Mouse (Mus musculus) spleen, embryonic (tissue): ENCODE results near the gene Eif2b4.
"Not testable (repeated sequence)": the region's sequence is repeated elsewhere in the genome, so short reads cannot be mapped to it uniquely, and the experiment has no call there.

Experiments used
- CTCF ChIA-PET: fragments of 350-600 bp; sonication (Branson Sonifier 250); formaldehyde crosslinking; loops from one replicate; lab custom pipeline; 2022; lab: Charles Lee

Gene Eif2b4

DNA sequence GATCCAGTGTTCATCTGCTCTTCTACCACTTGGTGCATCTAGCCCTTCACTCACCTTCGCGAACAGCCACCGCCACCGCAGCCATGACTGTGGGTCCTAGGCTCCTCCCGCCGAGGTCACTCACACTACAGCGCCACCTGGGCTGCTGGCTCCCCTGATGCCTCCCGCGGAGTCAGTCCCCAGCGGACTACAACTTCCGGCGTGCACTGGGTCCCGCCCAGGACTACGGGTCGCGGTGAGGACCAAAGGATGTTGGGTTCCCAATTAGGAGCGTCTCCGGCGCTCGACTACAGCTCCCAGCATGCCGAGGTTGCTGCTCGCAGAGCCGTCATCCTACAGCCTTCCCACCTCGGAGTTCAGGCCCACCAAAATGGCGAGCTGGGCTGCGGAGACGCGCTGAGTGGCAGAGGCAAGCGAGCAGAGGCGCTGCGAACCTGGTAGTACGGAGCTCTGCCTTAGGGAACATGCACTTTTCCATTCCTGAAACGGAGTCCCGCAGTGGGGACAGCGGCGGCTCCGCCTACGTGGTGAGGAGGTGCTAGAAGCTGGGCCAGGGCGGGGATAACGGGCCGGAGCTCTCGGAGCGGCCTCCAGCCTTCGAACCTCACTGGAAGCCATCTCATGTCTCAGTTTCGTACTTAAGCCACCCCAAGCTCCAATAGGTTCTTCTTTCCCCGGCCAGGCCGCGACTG lies at the start of gene Eif2b4, which contains the start of gene Snx17:
Eif2b4 (minus strand) TSS at position 492 of the 692 bp plus-strand sequence.
Snx17 (plus strand) TSS at position 289 of the 692 bp plus-strand sequence.
- CTCF ChIA-PET, result interaction anchor here (0.8 kb wide), 1 partner anchor 134 kb away, joined by 3 read pairs; no protein-coding TSS in a partner anchor

DNA sequence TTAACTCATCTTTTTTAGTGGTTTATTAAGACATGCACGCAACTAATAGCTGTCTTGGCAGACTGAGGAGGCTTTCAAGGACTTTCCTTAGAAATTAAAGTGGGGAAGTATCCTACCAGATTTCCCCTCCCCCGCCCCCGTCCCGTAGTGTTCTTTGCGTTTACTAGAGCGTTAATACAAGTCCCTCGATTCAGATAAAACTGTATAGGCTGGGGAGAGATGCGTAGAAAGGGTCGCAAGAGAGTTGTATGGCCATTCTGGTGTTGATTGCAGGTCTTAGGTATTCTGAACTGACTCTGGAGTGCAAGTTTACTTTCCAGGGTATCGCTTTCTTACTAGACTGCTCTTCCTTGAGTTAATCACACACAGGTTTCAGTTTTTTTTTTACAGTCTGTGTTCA lies 49.0 kb upstream of the Eif2b4 start:
- CTCF ChIA-PET, result interaction anchor here (1.1 kb wide), 1 partner anchor 28 kb away, joined by 14 read pairs; no protein-coding TSS in a partner anchor

DNA sequence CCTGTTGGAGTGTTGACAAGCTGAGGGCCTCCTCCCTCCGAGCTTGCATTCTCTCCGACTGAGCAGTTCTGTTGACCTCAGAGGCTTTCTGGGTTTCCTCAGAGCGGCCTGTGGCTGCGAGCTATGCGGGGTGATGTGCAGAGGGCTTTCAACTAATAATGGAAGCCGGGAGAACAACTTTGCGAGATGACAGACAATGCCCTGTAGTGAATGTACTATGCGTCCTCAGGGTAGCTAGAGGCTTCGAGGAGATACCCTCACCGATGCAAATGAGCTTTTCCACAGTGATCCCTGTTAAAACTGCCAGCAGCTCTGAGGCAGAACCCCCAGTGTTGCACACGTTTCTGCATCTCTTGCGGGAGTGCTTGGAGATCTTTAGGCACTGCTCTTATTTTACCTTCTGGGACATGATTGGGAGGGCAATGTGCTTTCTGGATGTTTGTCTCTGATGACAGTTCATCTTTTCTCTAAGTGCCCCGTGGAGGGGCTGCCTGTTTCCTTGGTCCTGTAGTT lies 48.3 kb upstream of the Eif2b4 start:
- CTCF ChIA-PET, result interaction anchor here (0.7 kb wide), 1 partner anchor 63 kb away, joined by 4 read pairs; no protein-coding TSS in a partner anchor

DNA sequence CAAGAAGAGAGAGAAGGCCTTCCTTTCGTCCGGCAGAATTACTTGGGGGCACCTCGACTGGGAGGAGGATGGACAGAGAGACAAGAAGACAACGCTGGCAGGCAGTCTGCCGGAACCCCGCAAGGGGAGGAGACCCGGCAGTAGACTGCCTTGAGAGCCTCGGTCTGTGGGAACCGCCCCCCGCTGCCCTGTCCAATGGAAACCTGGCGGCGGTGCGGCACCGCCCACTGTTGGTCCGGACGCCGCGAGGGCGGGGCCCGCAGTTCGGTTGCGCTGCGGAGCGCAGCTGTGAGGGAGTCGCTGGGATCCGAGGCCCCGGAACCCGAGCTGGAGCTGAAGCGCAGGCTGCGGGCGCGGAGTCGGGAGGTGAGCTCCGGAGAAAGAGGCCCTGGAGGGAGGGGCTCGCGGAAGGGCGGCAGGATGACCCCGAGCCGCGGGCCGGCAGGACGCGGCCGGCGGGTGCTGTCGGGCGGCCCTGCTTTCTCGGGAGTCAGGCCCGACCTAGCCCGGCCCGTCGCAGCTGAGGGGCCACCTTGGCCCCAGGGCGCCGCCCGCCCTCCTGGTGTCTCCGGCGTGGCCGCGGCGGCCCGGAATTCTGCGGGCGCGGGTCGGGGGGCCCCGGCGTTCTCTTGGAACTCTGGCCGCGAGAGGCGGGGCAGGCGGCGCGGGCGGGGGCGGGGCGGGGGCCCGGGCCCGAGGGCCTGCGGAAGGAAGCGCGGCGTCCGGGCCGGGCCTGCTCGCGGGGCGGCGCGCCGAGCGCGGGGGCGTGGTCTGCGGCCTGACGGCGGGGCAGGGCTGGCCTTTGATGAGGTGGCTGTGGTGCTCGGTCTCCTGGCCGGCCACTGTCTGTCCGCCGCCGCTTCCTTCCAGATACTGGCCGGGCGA lies 47.6 kb upstream of the Eif2b4 start, which contains the start of the genes Nrbp1 and Gm9970:
Nrbp1 (plus strand) TSS at position 228 of the 885 bp plus-strand sequence.
Gm9970 (minus strand) TSS at position 596 of the 885 bp plus-strand sequence.
- CTCF ChIA-PET, result interaction anchor here (0.7 to 0.8 kb wide), 2 partner anchors 50 to 64 kb away, joined by 3 to 4 read pairs; partner anchors contain the start of gene Ift172

DNA sequence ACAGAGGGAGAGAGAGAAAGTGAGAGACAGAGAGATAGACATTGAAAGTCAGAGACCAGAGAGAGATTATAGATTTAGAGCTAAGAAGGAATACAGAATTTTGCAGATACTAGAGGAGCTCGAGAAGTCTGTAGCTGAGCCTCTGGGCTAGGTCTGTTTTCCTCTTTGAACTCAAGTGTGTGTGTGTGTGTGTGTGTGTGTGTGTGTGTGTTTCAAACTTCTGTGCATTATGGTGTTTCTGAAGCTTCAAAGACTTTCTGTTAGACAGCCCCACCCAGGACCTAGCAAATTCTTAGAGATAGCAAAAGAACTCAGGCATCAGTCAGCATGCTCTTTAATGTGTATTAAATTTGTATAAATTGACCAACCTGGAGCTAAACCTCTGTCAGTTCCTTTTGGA lies 33.4 kb upstream of the Eif2b4 start:
- CTCF ChIA-PET, result no interaction called here

DNA sequence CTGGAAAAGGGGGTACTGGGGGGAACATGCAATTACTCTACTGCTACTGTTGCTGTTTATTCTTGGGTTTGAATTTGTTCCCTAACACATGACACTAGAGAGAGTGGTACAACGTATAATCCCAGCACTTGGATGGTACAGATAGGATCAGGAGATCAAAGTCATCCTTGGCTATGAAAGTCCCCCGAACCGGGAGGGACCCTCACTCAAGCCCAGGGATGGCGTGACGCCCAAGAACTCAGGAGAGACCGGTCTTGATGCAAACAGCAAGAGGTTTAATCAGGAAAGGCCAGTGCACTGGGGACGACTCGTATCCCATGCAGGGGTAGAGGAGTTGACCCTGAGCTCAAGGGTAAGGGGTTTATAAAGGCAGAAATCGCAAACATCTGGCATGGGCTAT lies 29.5 kb upstream of the Eif2b4 start:
- CTCF ChIA-PET, result no interaction called here

DNA sequence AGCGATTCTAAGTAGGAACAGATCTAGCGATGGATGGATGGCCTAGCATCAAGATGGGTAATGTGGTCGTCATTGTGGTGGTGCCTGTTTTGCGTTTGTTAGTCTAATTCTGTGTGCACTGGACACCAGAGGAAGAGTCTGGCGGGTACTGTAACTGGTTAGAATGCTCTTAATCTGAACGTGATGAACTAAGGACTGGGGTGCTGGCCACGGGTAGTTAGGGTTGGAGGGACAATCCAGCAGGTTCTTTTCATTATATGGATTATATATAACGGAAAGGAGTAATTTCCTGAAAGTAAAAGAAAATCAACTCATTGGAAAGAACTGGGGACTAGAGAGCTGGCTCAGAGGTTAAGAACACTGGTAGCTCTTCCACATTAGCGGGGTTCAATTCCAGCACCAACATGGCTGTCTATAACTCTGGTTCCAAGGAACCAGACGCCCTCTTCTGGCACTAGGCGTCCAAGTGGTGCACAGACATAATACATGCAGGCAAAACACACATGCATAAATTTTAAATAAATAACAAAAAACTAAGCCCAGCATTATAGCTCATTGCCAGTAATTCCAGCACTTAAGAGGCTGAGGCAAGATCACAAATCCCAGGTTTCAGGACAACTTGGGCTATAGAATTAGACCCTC lies 28.2 kb upstream of the Eif2b4 start:
- CTCF ChIA-PET, result no interaction called here

DNA sequence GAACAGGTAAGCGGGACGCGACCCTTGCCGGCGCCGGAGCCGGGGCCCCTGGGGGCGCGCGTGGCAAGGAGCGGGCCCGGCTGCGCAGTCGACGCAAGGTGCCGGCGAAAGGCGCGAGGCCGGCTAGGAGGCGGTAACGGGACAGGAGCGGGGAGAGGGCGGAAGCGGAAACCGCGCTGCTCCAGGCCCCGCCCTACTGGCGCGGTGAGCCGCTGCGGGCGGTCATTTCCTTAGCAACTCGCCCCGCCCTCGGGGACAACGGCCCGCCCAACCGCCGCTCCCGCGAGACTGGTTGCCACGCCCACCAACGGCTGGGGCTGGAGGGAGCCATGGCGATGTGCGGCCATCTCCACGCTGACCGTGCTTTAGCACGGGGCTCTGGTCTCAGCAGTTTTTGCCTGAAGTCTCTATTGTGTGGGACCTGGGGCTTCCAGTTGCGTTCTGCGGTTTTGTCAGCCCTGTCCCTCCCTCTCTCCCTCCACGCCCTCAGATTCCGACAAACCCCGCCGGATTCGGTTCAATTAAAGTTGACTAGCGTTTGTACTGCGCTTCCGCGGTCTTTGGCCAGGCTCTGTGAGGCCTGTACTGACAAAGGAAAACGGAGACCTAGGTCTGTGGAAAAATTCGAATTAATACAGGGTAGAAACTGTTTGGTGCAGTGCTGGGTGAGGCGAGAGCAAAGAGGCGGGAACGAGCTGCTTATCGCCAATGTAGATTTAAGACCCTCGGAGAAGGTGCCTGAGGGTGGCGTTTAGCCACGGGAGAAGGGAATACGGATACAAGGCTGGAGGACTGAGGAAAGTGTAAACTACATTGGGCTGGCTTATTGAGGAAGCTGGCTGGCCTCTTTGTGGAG lies 27.4 kb upstream of the Eif2b4 start, which contains the start of gene Ppm1g:
Ppm1g (minus strand) TSS at position 240 of the 856 bp plus-strand sequence.
- CTCF ChIA-PET, result no interaction called here

DNA sequence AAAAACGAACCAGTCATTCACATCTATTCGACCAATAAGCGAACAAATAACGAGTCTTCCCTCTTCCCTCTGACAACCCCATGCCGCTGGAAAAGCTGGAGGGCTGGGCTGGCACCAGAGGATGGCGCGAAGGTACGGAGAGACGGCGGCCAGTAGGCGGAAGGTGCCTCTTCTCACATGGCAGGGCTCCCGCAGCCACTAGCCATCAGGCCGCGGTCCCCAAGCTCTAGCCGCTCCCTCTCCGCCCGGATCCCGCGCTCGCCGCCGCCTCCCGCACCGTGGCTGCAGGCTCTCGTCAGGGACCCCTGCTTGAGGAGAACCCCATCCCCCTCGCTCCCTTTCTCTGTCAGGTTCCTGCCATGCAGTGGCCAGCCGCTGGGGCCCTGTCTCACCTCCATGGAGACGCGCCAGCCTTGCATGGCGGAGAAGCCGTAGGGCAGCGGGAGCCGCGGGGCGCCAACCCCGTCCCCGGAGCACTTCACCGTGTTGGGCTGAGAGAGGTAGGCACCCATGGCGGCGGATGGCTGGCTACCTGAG lies 26.7 kb upstream of the Eif2b4 start:
- CTCF ChIA-PET, result no interaction called here

DNA sequence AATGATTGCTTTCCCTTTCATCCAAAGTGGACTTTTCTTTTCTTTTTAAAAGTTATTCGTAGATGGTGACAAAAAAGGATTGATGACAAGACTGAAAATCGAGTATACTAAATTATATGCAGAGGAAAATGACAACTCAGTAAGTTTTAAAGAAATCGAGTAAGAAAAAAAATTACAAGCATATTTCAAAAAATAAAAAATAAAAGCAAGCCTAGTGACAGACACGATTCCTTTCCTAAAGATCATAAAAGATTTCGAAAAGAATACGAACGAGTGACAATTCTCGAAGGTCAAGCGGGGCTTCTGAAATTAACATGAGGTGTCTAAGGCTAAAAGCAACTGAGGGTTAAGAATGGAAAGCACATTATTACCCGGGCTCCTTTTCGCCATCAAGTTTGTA lies 26.2 kb upstream of the Eif2b4 start:
- CTCF ChIA-PET, result interaction anchor here (1.2 kb wide), 1 partner anchor 109 kb away, joined by 3 read pairs; no protein-coding TSS in a partner anchor

DNA sequence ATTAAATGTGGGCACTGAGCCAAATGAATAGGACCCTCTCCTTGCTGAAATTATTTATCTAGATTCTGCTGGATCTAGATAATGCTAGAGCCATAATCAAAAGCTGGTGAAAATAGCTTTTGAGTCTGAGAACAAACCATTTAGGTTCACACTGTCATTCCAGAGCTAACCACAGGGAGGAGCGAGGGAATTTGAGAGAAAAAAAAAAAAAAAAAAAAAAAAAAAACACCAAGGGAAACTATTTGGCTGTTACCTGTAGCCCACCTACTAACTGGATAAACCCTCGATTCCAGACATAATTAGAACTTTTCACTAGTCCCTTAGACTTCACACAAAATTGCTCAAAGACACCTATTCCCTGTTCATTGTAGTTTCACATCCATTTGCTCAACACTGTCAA lies 25.8 kb upstream of the Eif2b4 start:
- CTCF ChIA-PET, result interaction anchor here (0.6 to 1.2 kb wide), 3 partner anchors 33 to 303 kb away, joined by 3 to 5 read pairs (median 3); no protein-coding TSS in a partner anchor

DNA sequence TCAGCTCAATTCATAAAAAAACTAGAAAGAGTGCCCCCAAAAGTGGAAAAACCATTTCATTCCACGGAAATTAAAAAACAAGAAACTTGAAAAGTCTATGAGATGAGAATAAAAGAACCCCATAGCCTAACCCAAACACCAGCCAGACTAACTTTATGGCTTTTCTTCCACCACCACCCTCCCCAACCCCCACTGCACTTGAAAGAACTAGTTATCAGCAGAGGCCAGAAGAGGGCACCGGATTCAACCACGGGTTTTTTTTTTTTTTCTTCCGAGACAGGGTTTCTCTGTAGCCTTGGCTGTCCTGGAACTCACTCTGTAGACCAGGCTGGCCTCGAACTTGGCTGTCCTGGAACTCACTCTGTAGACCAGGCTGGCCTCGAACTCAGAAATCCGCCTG lies 25.1 kb upstream of the Eif2b4 start:
- CTCF ChIA-PET, result interaction anchor here (0.7 to 1.2 kb wide), 3 partner anchors 32 to 509 kb away, joined by 3 read pairs; no protein-coding TSS in a partner anchor

DNA sequence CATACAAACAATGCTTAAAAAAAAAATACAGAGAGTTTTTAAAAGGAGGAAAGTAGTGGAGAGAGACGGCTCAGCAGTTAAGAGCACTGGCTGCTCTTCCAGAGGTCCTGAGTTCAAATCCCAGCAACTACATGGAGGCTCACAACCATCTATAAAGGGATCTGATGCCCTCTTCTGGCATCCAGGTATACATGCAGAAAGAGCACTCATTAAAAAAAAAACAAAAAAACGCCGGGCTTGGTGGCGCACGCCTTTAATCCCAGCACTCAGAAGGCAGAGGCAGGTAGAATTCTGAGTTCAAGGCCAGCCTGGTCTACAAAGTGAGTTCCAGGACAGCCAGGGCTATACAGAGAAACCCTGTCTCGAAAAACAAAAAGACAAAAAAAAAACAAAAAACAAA lies 23.3 kb upstream of the Eif2b4 start:
- CTCF ChIA-PET, result not testable (repeated sequence)

DNA sequence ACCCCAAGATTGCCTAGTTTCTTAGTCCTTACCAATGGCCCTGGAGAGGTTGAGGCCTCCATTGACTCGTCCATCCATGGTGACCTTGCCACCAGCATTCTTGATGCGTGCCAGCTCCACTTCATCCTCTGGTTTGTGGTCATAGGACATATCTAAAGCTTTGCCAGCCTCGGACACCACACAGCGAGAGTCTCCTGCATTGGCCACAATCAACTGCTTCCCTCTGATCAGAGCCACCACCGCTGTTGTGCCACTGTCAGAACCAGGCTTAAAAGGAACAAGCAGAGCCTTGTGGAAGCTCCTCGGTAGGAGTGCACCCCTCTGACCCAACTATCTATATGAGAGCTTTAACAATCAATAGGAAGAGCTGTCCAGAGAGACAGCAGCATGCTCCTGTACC lies 11.2 kb upstream of the Eif2b4 start:
- CTCF ChIA-PET, result interaction anchor here (1.1 kb wide), 1 partner anchor 11 kb away, joined by 3 read pairs; no protein-coding TSS in a partner anchor

DNA sequence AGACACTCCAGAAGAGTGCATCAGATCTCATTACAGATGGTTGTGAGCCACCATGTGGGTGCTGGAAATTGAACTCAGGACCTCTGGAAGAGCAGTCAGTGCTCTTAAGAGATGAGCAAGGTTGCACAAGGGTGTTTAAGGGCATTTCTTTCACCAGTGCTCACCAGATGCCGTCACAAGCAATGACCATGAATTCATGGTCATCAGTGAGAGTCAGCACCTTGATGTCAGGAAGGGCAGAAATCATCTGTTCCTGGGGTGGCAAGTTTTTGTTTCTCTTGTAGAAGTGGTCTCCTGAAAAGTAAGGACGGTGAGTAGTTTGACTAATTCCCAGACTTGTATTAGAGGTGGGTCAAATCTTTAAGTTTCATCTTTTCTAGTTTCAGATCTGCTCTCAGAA lies 10.6 kb upstream of the Eif2b4 start:
- CTCF ChIA-PET, result interaction anchor here (1.1 kb wide), 1 partner anchor 11 kb away, joined by 3 read pairs; no protein-coding TSS in a partner anchor

DNA sequence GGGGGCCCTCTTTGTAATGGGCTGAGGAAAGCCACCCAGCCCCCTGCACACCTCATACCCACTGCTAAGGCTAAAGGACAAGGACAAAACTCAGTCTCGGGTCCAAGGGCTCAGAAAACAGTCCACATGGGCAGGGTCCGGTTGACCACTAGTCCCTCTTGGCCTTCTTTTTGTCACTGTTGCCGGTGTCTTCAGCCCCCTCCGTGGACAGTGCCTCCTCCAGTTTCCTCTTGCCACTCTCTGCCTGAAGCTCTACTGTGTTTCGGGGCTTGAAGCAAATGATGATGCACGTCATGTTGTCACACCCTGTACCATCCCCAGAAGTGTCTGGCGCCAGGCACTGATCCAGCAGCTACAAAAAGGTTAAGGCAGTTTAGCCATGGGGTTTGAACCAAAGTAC lies 9.7 kb upstream of the Eif2b4 start:
- CTCF ChIA-PET, result no interaction called here

DNA sequence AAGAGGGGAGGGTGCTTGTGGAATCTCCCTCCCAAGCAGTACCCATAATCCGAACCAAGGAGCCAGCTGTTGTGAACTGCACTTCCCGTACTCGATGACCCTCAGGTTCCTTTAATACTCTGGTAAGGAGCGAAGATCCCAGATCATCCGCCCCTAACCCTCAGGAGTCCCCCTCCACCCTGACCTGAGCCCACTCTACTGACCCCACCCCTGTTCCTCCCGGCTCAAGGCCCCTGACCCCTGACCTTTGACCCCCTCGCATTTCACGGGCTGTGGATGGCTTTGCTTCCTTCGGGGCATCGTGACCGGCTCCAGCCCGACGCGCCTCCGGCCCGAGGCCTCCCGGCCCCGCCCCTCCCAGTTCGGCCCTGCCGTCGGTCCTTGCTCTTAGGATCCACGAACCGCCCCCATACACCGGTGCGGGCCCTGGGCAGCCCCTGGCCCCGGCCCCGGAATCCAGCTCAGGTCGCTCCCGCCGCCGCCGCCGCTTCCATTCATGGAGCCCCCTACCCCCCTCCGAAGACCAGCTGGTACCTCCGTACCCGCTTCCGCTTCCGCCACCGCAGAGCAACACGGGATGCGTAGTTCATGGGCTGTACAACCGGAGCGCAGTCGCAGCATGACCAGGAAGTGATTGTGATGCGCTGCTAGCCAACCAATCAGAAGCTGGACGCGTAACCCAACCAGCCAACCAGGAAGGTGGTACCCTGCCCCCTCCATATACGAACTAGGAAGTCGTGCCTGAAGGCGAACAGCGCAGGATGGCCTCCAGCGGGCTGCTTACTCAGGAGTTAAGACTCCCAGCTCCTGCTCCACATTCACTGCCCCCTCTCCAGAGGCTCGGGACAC lies 8.7 kb upstream of the Eif2b4 start, which contains the start of gene Zfp513:
Zfp513 (minus strand) TSS at position 562 of the 849 bp plus-strand sequence.
- CTCF ChIA-PET, result no interaction called here

DNA sequence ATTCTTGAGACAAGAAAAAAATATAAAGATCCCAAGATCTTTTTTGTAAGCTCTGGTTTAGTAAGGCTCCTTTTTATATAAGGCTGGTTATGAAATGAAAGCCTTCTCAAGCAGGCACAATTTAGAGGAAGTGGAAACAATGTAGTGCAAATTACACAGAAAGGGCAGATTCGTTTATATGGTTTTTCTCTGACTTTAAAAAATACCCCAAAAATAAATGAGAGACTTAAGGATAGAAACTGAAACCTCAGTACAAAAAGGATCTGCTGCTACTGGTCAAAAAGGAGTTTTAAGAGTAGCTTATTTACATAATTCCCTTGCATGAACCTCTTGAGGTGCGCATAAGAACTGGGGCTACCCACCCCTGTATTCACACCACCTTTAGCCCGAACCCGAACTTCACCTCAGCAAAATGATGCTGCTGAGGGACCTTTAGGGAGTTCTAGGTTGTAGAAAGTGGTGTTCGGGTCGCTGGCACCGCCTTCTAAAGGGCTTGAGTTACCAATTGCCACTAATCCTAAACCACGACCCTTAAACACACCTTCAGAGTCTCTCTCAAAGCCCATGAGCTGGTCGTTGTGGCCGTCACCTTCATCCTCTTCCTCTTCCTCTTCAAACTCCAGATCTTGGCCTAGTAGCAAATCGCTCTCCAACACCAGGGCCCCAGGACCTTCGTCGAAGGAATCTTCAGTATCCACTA lies 8.0 kb upstream of the Eif2b4 start:
- CTCF ChIA-PET, result no interaction called here
